Mouse (Mus musculus): ENCODE results near the gene Ap1s2.

GRCm38 (mm10) chrX:163879039-163879438 is 29.8 kb upstream of the Ap1s2 start:
- no peak for TF ChIP-seq CTCF (IDR thresholded peaks at IDR 0.05; ENCODE audit: borderline replicate concordance, control insufficient read depth, extremely low read depth, insufficient read depth, low read length, poor library complexity)
- TF ChIP-seq POLR2A (IDR thresholded peaks at IDR 0.05; ENCODE audit: control insufficient read depth, extremely low read depth, insufficient read depth, low read length, poor library complexity): no peak
